Mouse (Mus musculus) stomach, postnatal 0 days (tissue): ENCODE results near the gene Stat1.

ENCODE experiments used
- CTCF ChIP-seq: IDR thresholded peaks from 2 replicates; pipeline ENCODE4 v1.5.1; 2016; ENCODE audit warnings: antibody characterized with exemption, low read depth, mild to moderate bottlenecking, moderate library complexity
- EP300 ChIP-seq: optimal IDR thresholded peaks from 2 replicates; pipeline ENCODE3; 2016; ENCODE audit warnings: antibody characterized with exemption

- no peak for TF ChIP-seq EP300
- no peak for TF ChIP-seq CTCF
Observed at GRCm38 (mm10) chr1:52102795-52103194, 16.4 kb upstream of the Stat1 start.
